Mouse (Mus musculus) neutrophil, adult 83 days (primary cell): ENCODE results near the gene Serpinb9f. TPM values are rescaled to one million over a fixed set of nuclear protein-coding genes. Genes with fewer than 3 reads are reported as not detected.

Experiments used
- total RNA-seq, 2 experiments: library from RNA; stranded (reverse); gene quantifications; one replicate each; pipeline ENCODE4 v1.2.4; 2023

The Serpinb9f gene
- total RNA-seq: not detected

GRCm38 (mm10) chr13:33323777-33324176 is at the start of gene Serpinb9f:
TSS of gene Serpinb9f (plus strand) at chr13:33324077.

Other genes starting within 250 kb of the Serpinb9f start
- not detected for gene Serpinb1b, start 245.5 kb upstream of the Serpinb9f start, total RNA-seq
- gene Serpinb9c, start 164.3 kb upstream of the Serpinb9f start, total RNA-seq: not detected
- not detected for gene Serpinb9d, start 131.1 kb upstream of the Serpinb9f start, total RNA-seq
- gene Serpinb9e, start 74.5 kb upstream of the Serpinb9f start, total RNA-seq: not detected
- gene Gm11397, start 71.7 kb downstream of the Serpinb9f start, total RNA-seq: not detected
- not detected for gene Serpinb9g, start 160.7 kb downstream of the Serpinb9f start, total RNA-seq